Mouse (Mus musculus): ENCODE results near the gene Tmem132d. TPM values are rescaled to one million over a fixed set of nuclear protein-coding genes. Genes with fewer than 3 reads are reported as not detected.

The Tmem132d gene
- polyA plus RNA-seq, 1 experiment from 2014 or later, result 3.2 TPM

DNA sequence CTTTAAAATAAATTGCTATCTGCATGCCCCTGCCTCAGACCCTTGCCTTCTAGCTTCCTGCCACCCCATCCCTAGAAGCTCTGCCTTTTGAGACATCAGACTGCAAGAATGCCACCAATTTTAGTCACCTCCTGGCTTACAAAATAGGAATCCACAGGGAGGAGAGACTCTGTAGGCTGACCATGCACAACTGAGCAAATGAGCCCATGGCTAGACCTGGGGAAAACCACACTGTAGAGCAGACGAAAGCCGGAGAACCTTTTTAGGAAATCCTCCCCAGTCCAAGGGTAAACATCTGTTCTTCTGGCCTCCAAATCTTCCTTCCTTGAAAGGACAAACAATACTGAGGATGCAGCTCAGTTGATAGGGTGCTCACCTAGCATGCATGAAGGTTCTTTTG lies 130.5 kb downstream of the Tmem132d start:
- 79% methylated on average over 2 of the region's 2 CpGs for WGBS
- no peaks in the 10 kb centered on the region for H3K36me3 ChIP-seq (replicated peaks)

DNA sequence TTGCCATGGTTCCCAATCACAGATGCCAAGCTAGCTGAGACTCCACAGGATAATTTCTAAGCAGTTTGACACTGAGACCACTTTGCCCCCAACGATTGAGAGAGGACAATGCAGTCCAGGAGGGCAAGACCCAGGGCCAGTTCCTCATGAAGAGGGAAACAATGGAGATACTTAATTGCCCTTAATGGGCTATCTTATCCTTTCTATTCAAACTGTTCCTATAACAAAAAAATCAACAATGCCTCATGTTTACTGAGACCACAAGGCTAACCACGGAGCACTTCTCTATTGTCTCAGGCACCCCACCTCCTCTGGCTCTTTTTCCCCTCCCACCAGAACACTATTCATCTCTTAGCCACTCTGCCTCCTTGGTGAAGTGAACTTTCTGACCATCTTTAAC lies 141.7 kb downstream of the Tmem132d start:
- H3K4me3 ChIP-seq, result no peak overlapping the region
- no peak for ATAC-seq (replicated peaks)
- H3K4me2 ChIP-seq, result no peak overlapping the region
- H3K4me1 ChIP-seq, result no peaks in the 10 kb centered on the region; the same call in 1 of the 2 replicates
- no peak overlapping the region for H3K9ac ChIP-seq
- no peak overlapping the region for H3K27ac ChIP-seq
- H3K36me3 ChIP-seq (replicated peaks), result no peaks in the 10 kb centered on the region
- WGBS, result 14% methylated on average over 2 of the region's 2 CpGs
- H3K27me3 ChIP-seq (replicated peaks), result no peaks in the 10 kb centered on the region
- H3K9me3 ChIP-seq, result no peaks in the 10 kb centered on the region

More for the DNA sequence above, 130.5 kb downstream of the Tmem132d start:
- Histone ChIP-seq H3K27me3 (replicated peaks) (no peaks in the 10 kb centered on the region), H3K4me1 (no peaks in the 10 kb centered on the region), H3K9ac (no peak overlapping the region), H3K9me3 (no peaks in the 10 kb centered on the region), H3K4me2 (no peak overlapping the region), H3K4me3 (no peak overlapping the region), H3K27ac (no peak overlapping the region)
- no peak for ATAC-seq (replicated peaks)

DNA sequence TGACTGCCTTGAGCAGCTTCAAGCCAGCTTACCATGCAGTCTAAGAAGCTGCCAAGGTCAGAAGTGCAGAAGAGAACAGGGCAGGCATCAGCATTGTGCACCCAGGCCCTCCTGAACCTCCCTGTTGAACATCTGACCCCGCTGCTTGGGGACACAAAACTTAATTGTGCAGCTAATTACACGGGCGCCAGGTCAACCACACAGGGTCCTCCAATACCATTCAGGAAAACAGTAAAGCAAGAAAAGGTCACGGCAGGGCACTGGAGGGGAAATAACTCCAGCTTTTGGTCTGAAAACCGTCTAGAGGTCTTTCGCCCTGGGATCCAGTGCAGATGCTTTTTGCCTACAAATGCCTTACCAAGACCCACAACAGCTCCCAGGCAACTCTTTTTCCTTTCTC lies 159.6 kb downstream of the Tmem132d start:
- Histone ChIP-seq H3K27me3 (replicated peaks) (no peaks in the 10 kb centered on the region), H3K4me2 (no peak overlapping the region), H3K4me3 (no peak overlapping the region), H3K36me3 (replicated peaks) (no peaks in the 10 kb centered on the region), H3K9me3 (no peaks in the 10 kb centered on the region), H3K27ac (no peak overlapping the region), H3K9ac (no peak overlapping the region), H3K4me1 (no peaks in the 10 kb centered on the region)
- 18% methylated on average over 6 of the region's 6 CpGs for WGBS
- ATAC-seq (replicated peaks), result no peak

DNA sequence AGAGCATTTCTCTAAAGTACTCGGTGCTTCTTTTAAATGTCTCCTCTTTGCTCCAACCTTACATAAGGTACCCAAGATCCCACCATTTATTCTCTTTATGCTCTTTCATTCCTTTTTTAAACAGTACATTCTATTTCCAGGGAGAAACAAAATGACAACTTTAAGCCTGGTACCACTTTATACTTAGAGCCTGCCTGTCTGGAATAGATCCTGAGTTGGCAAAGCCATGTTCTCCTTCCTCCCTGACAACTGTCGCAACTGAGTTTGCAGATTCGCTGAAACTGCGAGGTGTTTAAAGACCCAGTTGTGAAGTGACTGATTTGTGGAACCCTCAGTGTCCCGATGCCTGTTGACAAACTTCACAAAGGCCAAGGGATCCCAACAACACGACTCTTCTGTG lies 165.5 kb downstream of the Tmem132d start:
- no peaks in the 10 kb centered on the region for H3K4me1 ChIP-seq
- no peak overlapping the region for H3K27ac ChIP-seq
- H3K9me3 ChIP-seq, result no peaks in the 10 kb centered on the region
- no peaks in the 10 kb centered on the region for H3K27me3 ChIP-seq (replicated peaks)
- H3K9ac ChIP-seq, result no peak overlapping the region
- no peak overlapping the region for H3K4me2 ChIP-seq
- no peak for ATAC-seq (replicated peaks)
- no peaks in the 10 kb centered on the region for H3K36me3 ChIP-seq (replicated peaks)
- H3K4me3 ChIP-seq, result no peak overlapping the region
- WGBS, result 96% methylated on average over 6 of the region's 6 CpGs

DNA sequence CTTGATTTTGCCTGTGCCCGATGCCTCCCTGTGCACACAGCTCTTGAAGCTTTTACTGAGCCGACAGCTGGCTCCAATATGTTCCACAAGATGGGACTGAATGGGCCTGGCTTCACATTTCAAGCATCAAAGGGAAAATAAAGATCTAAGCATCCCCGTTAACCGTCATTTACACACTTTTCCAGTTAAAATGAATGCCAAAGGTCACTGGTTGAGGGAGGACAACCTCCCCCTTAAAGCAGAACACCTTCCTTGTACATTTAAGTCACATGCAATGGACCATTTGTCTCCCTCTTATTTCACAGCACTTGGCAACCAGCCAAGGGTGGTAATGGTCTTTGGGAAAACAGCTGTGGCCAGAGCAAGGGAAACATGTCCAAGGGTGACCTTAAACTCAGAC lies 188.7 kb downstream of the Tmem132d start:
- no peak overlapping the region for H3K9ac ChIP-seq
- 72% methylated on average over 4 of the region's 4 CpGs for WGBS
- H3K27me3 ChIP-seq (replicated peaks), result no peaks in the 10 kb centered on the region
- no peaks in the 10 kb centered on the region for H3K9me3 ChIP-seq
- H3K36me3 ChIP-seq (replicated peaks), result no peaks in the 10 kb centered on the region
- H3K4me1 ChIP-seq, result no peaks in the 10 kb centered on the region
- H3K27ac ChIP-seq, result no peak overlapping the region
- no peak for ATAC-seq (replicated peaks)
- H3K4me2 ChIP-seq, result no peak overlapping the region
- H3K4me3 ChIP-seq, result no peak overlapping the region

DNA sequence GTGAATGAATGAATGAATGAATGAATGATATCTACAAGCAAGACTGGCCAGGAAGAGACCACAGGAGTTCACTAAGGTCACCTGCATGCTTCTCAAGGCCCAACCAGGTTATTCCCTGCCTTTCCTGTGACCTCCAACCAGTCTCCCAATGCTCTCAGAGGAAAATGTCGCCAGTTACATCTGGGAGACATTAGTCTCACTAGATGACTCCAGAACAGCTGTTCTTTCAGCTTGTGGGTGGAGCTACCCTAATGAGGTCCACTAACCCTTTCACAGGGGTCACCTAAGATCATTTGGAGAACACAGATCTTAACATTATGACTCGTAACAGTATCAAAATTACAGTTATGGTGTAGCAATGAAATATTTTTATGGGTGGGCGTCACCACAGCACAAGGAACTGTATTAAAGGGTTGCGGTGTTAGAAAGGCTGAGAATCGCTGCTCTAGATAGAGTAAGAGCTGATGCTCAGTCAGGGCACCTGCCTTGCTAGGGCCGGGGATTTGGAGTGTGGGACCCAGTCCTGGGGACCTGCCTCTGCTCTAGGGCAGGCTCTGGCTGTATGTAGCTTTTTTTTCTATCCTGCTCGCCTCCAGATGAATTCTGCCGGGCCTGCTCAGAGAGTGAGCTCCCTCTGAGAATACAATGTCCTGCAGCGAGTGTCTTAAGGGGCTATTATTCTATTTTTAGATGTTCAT lies 196.1 kb downstream of the Tmem132d start:
- no peaks in the 10 kb centered on the region for H3K36me3 ChIP-seq (replicated peaks)
- no peaks in the 10 kb centered on the region for H3K9me3 ChIP-seq
- ATAC-seq (replicated peaks), result no peak
- no peaks in the 10 kb centered on the region for H3K4me1 ChIP-seq
- no peak overlapping the region for H3K4me3 ChIP-seq
- no peak overlapping the region for H3K27ac ChIP-seq
- WGBS, result 60% methylated on average over 9 of the region's 9 CpGs
- H3K4me2 ChIP-seq, result no peak overlapping the region
- no peaks in the 10 kb centered on the region for H3K27me3 ChIP-seq (replicated peaks)
- no peak overlapping the region for H3K9ac ChIP-seq

DNA sequence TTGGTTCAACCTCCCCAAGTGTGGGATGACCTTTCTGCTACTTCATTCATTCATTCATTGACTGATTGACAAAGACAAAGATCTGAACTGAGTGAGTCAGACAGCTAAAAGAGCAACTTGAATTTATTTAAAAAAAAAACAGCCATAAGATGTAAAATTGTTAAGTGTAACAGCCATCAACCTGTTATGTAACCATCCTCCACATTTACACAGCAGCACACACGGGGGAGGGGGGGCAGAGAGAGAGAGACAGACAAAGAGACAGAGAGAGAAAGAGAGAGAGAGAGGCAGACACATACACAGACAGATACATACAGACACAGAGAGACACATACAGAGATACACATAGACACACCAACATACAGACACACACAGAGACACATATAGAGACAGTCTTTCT lies 197.3 kb downstream of the Tmem132d start:
- no peaks in the 10 kb centered on the region for H3K9me3 ChIP-seq
- 65% methylated on average over 1 of the region's 1 CpGs for WGBS
- ATAC-seq (replicated peaks), result no peak

DNA sequence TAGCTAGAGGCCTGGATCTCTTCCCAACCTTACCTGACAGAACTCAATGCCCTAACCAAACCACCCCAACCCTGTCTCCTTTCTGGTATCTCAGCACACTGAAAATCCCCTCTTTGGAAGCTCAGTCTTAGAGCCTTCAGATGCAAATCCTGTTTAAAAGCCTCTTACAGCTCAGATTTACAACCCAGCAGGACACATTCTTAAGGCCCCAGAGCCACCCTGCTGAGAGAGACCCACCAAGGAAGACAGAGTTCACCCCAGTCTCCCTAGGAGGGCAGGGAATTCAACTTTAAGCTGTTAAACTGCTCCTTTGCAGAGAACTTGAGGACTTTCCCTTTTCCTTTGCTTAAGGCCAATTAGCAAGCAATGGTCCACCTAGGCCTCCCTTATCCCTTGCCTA lies 199.8 kb downstream of the Tmem132d start:
- no peak overlapping the region for H3K4me3 ChIP-seq
- H3K4me1 ChIP-seq, result no peaks in the 10 kb centered on the region
- ATAC-seq (replicated peaks), result no peak

More for the DNA sequence above, 197.3 kb downstream of the Tmem132d start:
- Histone ChIP-seq H3K4me1 (no peaks in the 10 kb centered on the region), H3K4me2 (no peak overlapping the region), H3K36me3 (replicated peaks) (no peaks in the 10 kb centered on the region), H3K9ac (no peak overlapping the region), H3K4me3 (no peak overlapping the region), H3K27ac (no peak overlapping the region), H3K27me3 (replicated peaks) (no peaks in the 10 kb centered on the region)

DNA sequence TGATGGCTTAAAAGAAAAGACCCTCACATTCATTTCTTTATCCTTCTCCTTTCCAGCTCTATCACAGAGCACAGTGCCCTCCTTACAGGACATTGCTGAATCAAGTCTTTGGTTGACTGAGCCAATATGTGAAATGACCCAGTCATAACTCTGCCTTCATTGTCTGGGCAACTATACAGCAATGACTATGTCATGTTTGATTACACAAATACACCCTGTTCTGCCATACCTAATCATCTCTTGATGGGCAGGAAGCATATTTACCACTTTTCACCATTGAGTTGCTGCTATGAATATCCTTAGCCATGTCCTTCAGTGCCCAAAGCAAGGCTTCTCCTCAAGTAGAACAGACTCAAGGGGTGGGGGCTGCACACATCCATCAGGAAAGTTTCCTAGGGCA lies 214.6 kb downstream of the Tmem132d start:
- Histone ChIP-seq H3K27me3 (replicated peaks) (no peaks in the 10 kb centered on the region), H3K9ac (no peak overlapping the region), H3K36me3 (replicated peaks) (no peaks in the 10 kb centered on the region), H3K27ac (no peak overlapping the region), H3K4me1 (no peaks in the 10 kb centered on the region), H3K4me2 (no peak overlapping the region), H3K9me3 (no peaks in the 10 kb centered on the region), H3K4me3 (no peak overlapping the region)
- no peak for ATAC-seq (replicated peaks)

More for the DNA sequence above, 199.8 kb downstream of the Tmem132d start:
- Histone ChIP-seq H3K27ac (no peak overlapping the region), H3K27me3 (replicated peaks) (no peaks in the 10 kb centered on the region), H3K36me3 (replicated peaks) (no peaks in the 10 kb centered on the region), H3K4me2 (no peak overlapping the region), H3K9me3 (no peaks in the 10 kb centered on the region), H3K9ac (no peak overlapping the region)

DNA sequence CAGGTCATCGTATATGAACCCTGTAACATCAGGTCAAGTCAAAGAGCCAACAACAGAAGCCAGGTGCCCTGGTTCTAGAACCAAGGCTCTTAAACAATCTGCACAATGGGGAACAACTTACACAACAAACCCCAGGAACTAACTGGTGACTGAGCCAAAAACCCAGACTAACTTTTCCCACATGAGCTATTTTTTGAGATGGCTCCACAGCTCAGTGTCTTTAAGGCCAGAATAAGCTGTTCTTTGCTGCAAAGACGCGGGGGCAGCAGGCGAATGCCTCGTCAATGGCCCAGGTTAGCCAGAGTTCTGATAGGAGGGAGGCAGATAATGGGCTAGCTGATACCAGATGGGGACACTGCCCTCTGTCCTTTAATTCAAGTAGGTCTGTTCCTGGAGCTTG lies 221.8 kb downstream of the Tmem132d start:
- Histone ChIP-seq H3K27ac (no peak overlapping the region), H3K9me3 (no peaks in the 10 kb centered on the region), H3K36me3 (replicated peaks) (no peaks in the 10 kb centered on the region), H3K27me3 (replicated peaks) (no peaks in the 10 kb centered on the region), H3K4me1 (no peaks in the 10 kb centered on the region), H3K9ac (no peak overlapping the region), H3K4me3 (no peak overlapping the region), H3K4me2 (no peak overlapping the region)
- no peak for ATAC-seq (replicated peaks)
- WGBS, result 86% methylated on average over 5 of the region's 5 CpGs

DNA sequence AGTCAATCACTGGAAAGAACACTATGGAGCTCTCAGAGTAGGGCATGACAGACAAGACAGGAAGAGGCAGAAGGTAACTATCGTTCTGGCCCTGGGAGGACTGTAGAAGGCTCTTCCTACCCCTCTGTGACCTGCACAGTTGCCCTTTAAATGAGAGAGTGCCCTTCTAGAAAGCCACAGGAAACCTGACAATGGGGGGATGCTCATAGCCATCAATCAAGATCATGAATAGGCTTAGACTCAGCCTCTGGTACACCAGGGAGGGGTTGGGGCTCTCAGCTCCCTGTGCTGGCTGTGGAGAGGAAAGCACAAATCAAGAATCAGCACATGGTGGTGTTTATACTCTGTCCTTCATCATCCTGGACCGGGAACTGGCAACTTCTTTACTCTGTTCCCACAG lies 227.2 kb downstream of the Tmem132d start:
- Histone ChIP-seq H3K9ac (no peak overlapping the region), H3K36me3 (replicated peaks) (no peaks in the 10 kb centered on the region), H3K4me3 (no peak overlapping the region), H3K27me3 (replicated peaks) (no peaks in the 10 kb centered on the region), H3K4me1 (peaks cover 17% of the 10 kb centered on the region), H3K27ac (no peak overlapping the region), H3K4me2 (no peak overlapping the region), H3K9me3 (no peaks in the 10 kb centered on the region)
- ATAC-seq (replicated peaks), result no peak
- 27% methylated on average over 2 of the region's 2 CpGs for WGBS

DNA sequence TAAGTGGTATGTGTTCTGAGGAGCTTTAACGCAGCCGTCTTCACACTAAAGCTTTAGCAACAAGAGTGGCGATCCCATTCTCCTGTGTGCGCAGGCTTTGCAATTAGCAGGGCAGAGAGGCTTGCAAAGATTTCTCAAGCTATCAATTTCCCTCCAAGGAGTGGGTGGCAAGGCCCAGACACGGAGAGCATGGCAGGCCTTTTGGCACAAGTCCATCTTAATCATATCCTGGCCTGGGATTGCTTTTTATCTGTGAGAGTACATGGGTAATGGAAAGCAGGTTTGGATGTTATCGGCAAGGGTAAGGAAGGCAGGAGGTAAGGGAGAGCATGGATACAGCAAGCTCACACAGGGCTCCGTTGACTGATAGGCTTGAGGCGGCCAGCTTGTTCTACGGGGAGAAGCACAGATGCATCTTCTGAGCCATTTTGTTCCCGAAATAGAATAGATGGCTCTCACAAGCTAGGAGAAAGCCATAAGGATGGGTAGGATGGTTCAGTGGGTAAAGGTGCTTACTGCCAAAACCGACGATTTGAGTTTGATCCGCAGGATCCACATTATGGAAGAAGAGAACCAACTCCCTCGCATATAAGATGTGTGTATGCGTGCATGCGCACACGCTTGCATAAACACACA lies 228.1 kb downstream of the Tmem132d start:
- H3K4me3 ChIP-seq, result no peak overlapping the region
- H3K27me3 ChIP-seq (replicated peaks), result no peaks in the 10 kb centered on the region
- no peak for ATAC-seq (replicated peaks)
- 66% methylated on average over 17 of the region's 17 CpGs for WGBS
- peaks cover 17% of the 10 kb centered on the region for H3K4me1 ChIP-seq
- H3K36me3 ChIP-seq (replicated peaks), result no peaks in the 10 kb centered on the region
- no peak overlapping the region for H3K4me2 ChIP-seq
- H3K9ac ChIP-seq, result no peak overlapping the region
- peak overlapping the region; percentile 61 for H3K27ac ChIP-seq
- no peaks in the 10 kb centered on the region for H3K9me3 ChIP-seq
